ENCODE assay signal across 16 mouse cellular contexts in genomic region chr10:128935826-128936440, GRCm38 (mm10). TPM values are rescaled to one million over a fixed set of nuclear protein-coding genes. Genes with fewer than 3 reads are reported as not detected.
DNase-seq lines count a peak whose midpoint lies in the region; ATAC-seq and TF ChIP-seq lines count a peak whose summit lies in the region.
"Had no signal": no experiment of that assay in that cellular context is flagged by ENCODE, and none has a peak within 500 bp of the region (broad histone marks: within the 10 kb centered on the region; RNA-seq: fewer than 3 reads in every experiment).

No protein-coding gene starts in this region.

- no peak for TF ChIP-seq POLR2A in small intestine, adult 2 months (IDR thresholded peaks at IDR 0.05; ENCODE audit: low read depth, low read length)

- H3K4me2 ChIP-seq in stomach, embryonic 16.5 days (ENCODE audit: low read depth, low read length) = no peak overlapping the region
- H3K4me2 ChIP-seq in stomach, postnatal 0 days (replicated peaks; ENCODE audit: low read depth) = no peak overlapping the region; the same call in 1 of the 2 replicates
- peak overlapping the region; percentile 0; the same call in 1 of the 2 replicates for H3K4me2 ChIP-seq in heart, embryonic 15.5 days
- H3K4me2 ChIP-seq: limb, embryonic 12.5 days had no signal

- WGBS in heart, embryonic 10.5 days = 58% methylated on average over 8 of the region's 8 CpGs
- WGBS in stomach, embryonic 16.5 days = 72% methylated on average over 8 of the region's 8 CpGs
- WGBS in stomach, postnatal 0 days = 70% methylated on average over 8 of the region's 8 CpGs
- 73% methylated on average over 8 of the region's 8 CpGs for whole genome bisulfite sequencing in heart, embryonic 15.5 days
- 84% methylated on average over 8 of the region's 8 CpGs for WGBS in small intestine, adult 2 months

- peaks cover 21% of the 10 kb centered on the region for H3K4me1 ChIP-seq in heart, embryonic 10.5 days
- no peaks in the 10 kb centered on the region; the same call in 1 of the 2 replicates for H3K4me1 ChIP-seq in stomach, embryonic 16.5 days (ENCODE audit: control insufficient read depth, insufficient read depth, low read length)
- no peaks in the 10 kb centered on the region for H3K4me1 ChIP-seq in stomach, postnatal 0 days (replicated peaks; ENCODE audit: control insufficient read depth, insufficient read depth)
- peaks cover 38% of the 10 kb centered on the region for H3K4me1 ChIP-seq in heart, embryonic 15.5 days (replicated peaks)
- peaks cover 10% of the 10 kb centered on the region; the same call in 1 of the 2 replicates for H3K4me1 ChIP-seq in small intestine, adult 2 months (ENCODE audit: control insufficient read depth, insufficient read depth, insufficient read length, low read length)

- peak; percentile 53 to 68 for DNase-seq in heart, adult 9 months (ENCODE audit: low spot score in 2 of 2)
- no peak for DNase-seq in heart, embryonic 10.5 days (ENCODE audit: low spot score)
- DNase-seq in stomach, postnatal 0 days (ENCODE audit: low spot score) = no peak
- no peak for DNase-seq in thymus, postnatal 36 days
- DNase-seq in left cerebral cortex, adult 11 months (ENCODE audit: low spot score) = no peak
- DNase-seq: adrenal gland, postnatal 25 days; kidney, adult 9 months; lung, adult 2 months had no signal

- no peak overlapping the region for H3K27ac ChIP-seq in heart, embryonic 10.5 days
- H3K27ac ChIP-seq in stomach, embryonic 16.5 days (ENCODE audit: low read length) = no peak overlapping the region
- H3K27ac ChIP-seq in stomach, postnatal 0 days (replicated peaks) = no peak overlapping the region
- no peak overlapping the region for H3K27ac ChIP-seq in heart, embryonic 15.5 days
- no peak overlapping the region for H3K27ac ChIP-seq in small intestine, adult 2 months (ENCODE audit: insufficient read depth, low read depth, low read length)
- H3K27ac ChIP-seq: limb, embryonic 12.5 days; midbrain, embryonic 10.5 days had no signal

- peaks cover 65% of the 10 kb centered on the region for H3K27me3 ChIP-seq in heart, embryonic 10.5 days (ENCODE audit: insufficient read depth, poor library complexity, severe bottlenecking)
- peaks cover 48% of the 10 kb centered on the region for H3K27me3 ChIP-seq in stomach, embryonic 16.5 days (ENCODE audit: control insufficient read depth, insufficient read depth, low read length)
- H3K27me3 ChIP-seq in stomach, postnatal 0 days (ENCODE audit: control insufficient read depth, insufficient read depth, low read length) = no peaks in the 10 kb centered on the region
- H3K27me3 ChIP-seq in heart, embryonic 15.5 days = peaks cover 43% of the 10 kb centered on the region
- H3K27me3 ChIP-seq in small intestine, adult 2 months (ENCODE audit: control insufficient read depth, insufficient read depth, low read length) = peaks cover 15% of the 10 kb centered on the region
- H3K27me3 ChIP-seq: Patski had no signal

- H3K36me3 ChIP-seq in heart, embryonic 10.5 days = no peaks in the 10 kb centered on the region
- H3K36me3 ChIP-seq in stomach, embryonic 16.5 days (ENCODE audit: control insufficient read depth, insufficient read depth, low read length) = no peaks in the 10 kb centered on the region
- no peaks in the 10 kb centered on the region for H3K36me3 ChIP-seq in stomach, postnatal 0 days (ENCODE audit: control insufficient read depth, insufficient read depth, low read length)
- no peaks in the 10 kb centered on the region for H3K36me3 ChIP-seq in heart, embryonic 15.5 days
- no peaks in the 10 kb centered on the region for H3K36me3 ChIP-seq in small intestine, adult 2 months (ENCODE audit: control insufficient read depth, insufficient read depth, low read length)
- H3K36me3 ChIP-seq: limb, embryonic 12.5 days; midbrain, embryonic 10.5 days had no signal

- no peaks in the 10 kb centered on the region for H3K9me3 ChIP-seq in heart, embryonic 10.5 days
- no peaks in the 10 kb centered on the region for H3K9me3 ChIP-seq in stomach, embryonic 16.5 days (replicated peaks; ENCODE audit: control insufficient read depth, low read length)
- H3K9me3 ChIP-seq in stomach, postnatal 0 days (ENCODE audit: control insufficient read depth, low read length) = no peaks in the 10 kb centered on the region
- no peaks in the 10 kb centered on the region for H3K9me3 ChIP-seq in heart, embryonic 15.5 days (replicated peaks)
- H3K9me3 ChIP-seq: limb, embryonic 12.5 days; midbrain, embryonic 10.5 days had no signal

- TF ChIP-seq EP300 in stomach, postnatal 0 days (optimal IDR thresholded peaks at IDR 0.05) = no peak

- no peak overlapping the region for H3K9ac ChIP-seq in stomach, embryonic 16.5 days (ENCODE audit: low read length)
- H3K9ac ChIP-seq in stomach, postnatal 0 days (ENCODE audit: low read length) = no peak overlapping the region
- H3K9ac ChIP-seq in heart, embryonic 15.5 days = no peak overlapping the region; the same call in 1 of the 2 replicates
- H3K9ac ChIP-seq: limb, embryonic 12.5 days had no signal

- TF ChIP-seq CTCF in stomach, postnatal 0 days (IDR thresholded peaks at IDR 0.05; ENCODE audit: low read depth) = no peak
- no peak for TF ChIP-seq CTCF in small intestine, adult 2 months (IDR thresholded peaks at IDR 0.05; ENCODE audit: extremely low read depth, insufficient read length, insufficient replicate concordance, low read depth, low read length)

- 0 out of 2 replicates have a peak, but pooled peaks have one; percentile 12 for ATAC-seq in stomach, embryonic 16.5 days (ENCODE audit: insufficient read depth, low FRiP score)
- ATAC-seq in stomach, postnatal 0 days (ENCODE audit: low FRiP score, low TSS enrichment) = no peak
- ATAC-seq in heart, embryonic 15.5 days (replicated peaks; ENCODE audit: insufficient number of reproducible peaks, insufficient read depth, low FRiP score, low read depth) = no peak
- ATAC-seq: Patski had no signal

- no peak overlapping the region for H3K4me3 ChIP-seq in heart, embryonic 10.5 days
- no peak overlapping the region for H3K4me3 ChIP-seq in stomach, embryonic 16.5 days (replicated peaks; ENCODE audit: low read length)
- no peak overlapping the region for H3K4me3 ChIP-seq in stomach, postnatal 0 days (ENCODE audit: low read depth, low read length)
- no peak overlapping the region for H3K4me3 ChIP-seq in heart, embryonic 15.5 days
- H3K4me3 ChIP-seq in small intestine, adult 2 months (ENCODE audit: low read depth, low read length) = 0 out of 2 replicates have a peak overlapping the region, but pooled peaks have one; percentile 4
- H3K4me3 ChIP-seq: erythroblast, embryonic 14.5 days; limb, embryonic 12.5 days; midbrain, embryonic 10.5 days had no signal

RNA-seq across cellular contexts. Expression of gene Itga7, which starts 2.3 kb away (rescaled TPM):
- 1.1 and 1.3 TPM in 2 replicates for polyA plus RNA-seq in heart, embryonic 10.5 days (2016; fragmentation: Nextera tagmentation; extraction: Ambion mirVana)
- 7.9 and 12.4 TPM in 2 replicates for polyA plus RNA-seq in stomach, embryonic 16.5 days (2015; fragmentation: Nextera tagmentation; extraction: Ambion mirVana)
- 8.5 and 8.7 TPM in 2 replicates for polyA plus RNA-seq in stomach, postnatal 0 days (2015; fragmentation: Nextera tagmentation; extraction: Ambion mirVana)
- polyA plus RNA-seq in heart, embryonic 15.5 days (2015; fragmentation: Nextera tagmentation; extraction: Ambion mirVana) = 7.0 and 8.1 TPM in 2 replicates
- 8.4 and 14.6 TPM in 2 replicates for polyA plus RNA-seq in small intestine, adult 2 months (2012; rRNA removed)
- polyA plus RNA-seq: erythroblast, embryonic 14.5 days had no signal

RNA-seq across cellular contexts. Expression of gene Bloc1s1, which starts 12.1 kb away (rescaled TPM):
- polyA plus RNA-seq in heart, embryonic 10.5 days (2016; fragmentation: Nextera tagmentation; extraction: Ambion mirVana) = 182 and 194 TPM in 2 replicates
- 194 and 206 TPM in 2 replicates for polyA plus RNA-seq in stomach, embryonic 16.5 days (2015; fragmentation: Nextera tagmentation; extraction: Ambion mirVana)
- polyA plus RNA-seq in stomach, postnatal 0 days (2015; fragmentation: Nextera tagmentation; extraction: Ambion mirVana) = 194 and 198 TPM in 2 replicates
- polyA plus RNA-seq in heart, embryonic 15.5 days (2015; fragmentation: Nextera tagmentation; extraction: Ambion mirVana) = 208 and 212 TPM in 2 replicates
- polyA plus RNA-seq in small intestine, adult 2 months (2012; rRNA removed) = 88.8 and 147 TPM in 2 replicates

RNA-seq across cellular contexts. Expression of gene Rdh5, which starts 13.2 kb away (rescaled TPM):
- 8.8 and 9.9 TPM in 2 replicates for polyA plus RNA-seq in heart, embryonic 10.5 days (2016; fragmentation: Nextera tagmentation; extraction: Ambion mirVana)
- polyA plus RNA-seq in stomach, embryonic 16.5 days (2015; fragmentation: Nextera tagmentation; extraction: Ambion mirVana) = 16.6 and 18.7 TPM in 2 replicates
- 8.1 and 9.5 TPM in 2 replicates for polyA plus RNA-seq in stomach, postnatal 0 days (2015; fragmentation: Nextera tagmentation; extraction: Ambion mirVana)
- 10.5 and 11.8 TPM in 2 replicates for polyA plus RNA-seq in heart, embryonic 15.5 days (2015; fragmentation: Nextera tagmentation; extraction: Ambion mirVana)
- polyA plus RNA-seq in small intestine, adult 2 months (2012; rRNA removed) = 20.2 and 30.3 TPM in 2 replicates

RNA-seq across cellular contexts. Expression of gene Mettl7b, which starts 24.9 kb away (rescaled TPM):
- polyA plus RNA-seq in heart, embryonic 10.5 days (2016; fragmentation: Nextera tagmentation; extraction: Ambion mirVana) = not detected in 2 replicates
- 3.4 and 3.6 TPM in 2 replicates for polyA plus RNA-seq in stomach, embryonic 16.5 days (2015; fragmentation: Nextera tagmentation; extraction: Ambion mirVana)
- polyA plus RNA-seq in stomach, postnatal 0 days (2015; fragmentation: Nextera tagmentation; extraction: Ambion mirVana) = 67.6 and 68.0 TPM in 2 replicates
- 0.11 TPM in 1 of 2 replicates, not detected in the other for polyA plus RNA-seq in heart, embryonic 15.5 days (2015; fragmentation: Nextera tagmentation; extraction: Ambion mirVana)
- 27.6 and 32.2 TPM in 2 replicates for polyA plus RNA-seq in small intestine, adult 2 months (2012; rRNA removed)
- polyA plus RNA-seq: erythroblast, embryonic 14.5 days; limb, embryonic 12.5 days; midbrain, embryonic 10.5 days; neural tube, embryonic 14.5 days had no signal

RNA-seq across cellular contexts. Expression of gene Cd63, which starts 35.1 kb away (rescaled TPM):
- 313 and 322 TPM in 2 replicates for polyA plus RNA-seq in heart, embryonic 10.5 days (2016; fragmentation: Nextera tagmentation; extraction: Ambion mirVana)
- polyA plus RNA-seq in stomach, embryonic 16.5 days (2015; fragmentation: Nextera tagmentation; extraction: Ambion mirVana) = 756 and 798 TPM in 2 replicates
- polyA plus RNA-seq in stomach, postnatal 0 days (2015; fragmentation: Nextera tagmentation; extraction: Ambion mirVana) = 760 and 773 TPM in 2 replicates
- polyA plus RNA-seq in heart, embryonic 15.5 days (2015; fragmentation: Nextera tagmentation; extraction: Ambion mirVana) = 420 and 427 TPM in 2 replicates
- polyA plus RNA-seq in small intestine, adult 2 months (2012; rRNA removed) = 62.0 and 91.5 TPM in 2 replicates

Comparison
In these comparisons a context has a peak if more than half of its experiments do, and no peak if none do; other contexts are left out.
1. DNase-seq: peak in heart, adult 9 months (2 of 2); none in heart, embryonic 10.5 days (single experiment), stomach, postnatal 0 days (single experiment), thymus, postnatal 36 days (0 of 2) and left cerebral cortex, adult 11 months (single experiment).